Mouse (Mus musculus) C2C12 (cell line): ENCODE results near the gene Cyb561d1.

Experiments
- CEBPB ChIP-seq: IDR thresholded peaks from one replicate; pipeline ENCODE4 v1.6.1; 2011; ENCODE audit warnings: low read depth, mild to moderate bottlenecking, control low read depth, moderate library complexity
- CTCF ChIP-seq: IDR thresholded peaks from one replicate; pipeline ENCODE4 v1.5.1; 2011; ENCODE audit not compliant: control insufficient read depth, insufficient read depth, insufficient read length
- MAX ChIP-seq: IDR thresholded peaks from one replicate; pipeline ENCODE4 v1.6.1; 2011; ENCODE audit warnings: mild to moderate bottlenecking, control low read depth
- MYOG ChIP-seq: IDR thresholded peaks from one replicate; pipeline ENCODE4 v1.6.1; 2011; ENCODE audit not compliant: control insufficient read depth, insufficient read length; ENCODE audit errors: extremely low read depth
- USF1 ChIP-seq: IDR thresholded peaks from one replicate; pipeline ENCODE4 v1.6.1; 2011; ENCODE audit warnings: low read depth, mild to moderate bottlenecking, control low read depth, moderate library complexity

GRCm38 (mm10) chr3:108180514-108180913 lies 20.5 kb downstream of the Cyb561d1 start:
- TF ChIP-seq CTCF (no peak), CEBPB (no peak), USF1 (no peak), MAX (no peak), MYOG (no peak)
